Mouse (Mus musculus): Measurements from ENCODE around the gene Wdr44. TPM values are rescaled to one million over a fixed set of nuclear protein-coding genes. Genes with fewer than 3 reads are reported as not detected.

The Wdr44 gene
- 13.5 and 14.4 TPM in 2 replicates for total RNA-seq (2023)

DNA sequence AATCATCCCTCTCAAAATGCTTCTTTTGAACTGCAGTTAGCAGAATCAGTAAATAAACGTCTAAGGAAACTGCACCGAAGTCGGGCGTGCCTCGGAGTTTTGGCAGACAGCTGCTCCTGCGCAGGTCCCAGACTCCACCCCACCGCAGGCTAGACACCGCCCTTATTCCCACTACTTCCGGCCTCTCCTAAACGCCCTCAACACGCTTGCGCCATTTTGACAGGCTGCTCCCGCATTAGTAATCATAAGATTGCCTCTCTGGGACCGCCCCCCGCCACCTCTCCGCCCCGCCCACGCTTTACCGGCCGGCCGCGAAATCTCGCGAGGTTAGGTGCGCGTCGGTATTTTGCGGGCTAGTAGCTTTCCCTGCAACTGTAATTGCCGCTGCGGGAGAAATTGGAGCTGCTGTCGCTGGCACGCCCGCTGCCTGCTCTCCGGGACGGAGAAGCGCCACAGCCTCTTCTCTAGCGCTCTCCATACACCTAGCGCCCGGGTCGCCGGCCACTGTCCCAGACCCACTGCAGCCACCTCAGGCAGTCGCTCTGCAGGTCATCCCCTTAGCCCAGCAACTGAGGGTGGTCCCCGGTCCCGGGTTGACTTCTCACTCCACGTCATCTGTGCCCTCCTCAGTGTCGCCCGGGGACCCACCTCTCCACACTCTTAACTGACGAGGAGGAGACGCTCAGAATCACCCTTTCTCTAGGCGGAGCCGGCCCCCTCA is at the start of gene Wdr44:
Wdr44 (plus strand) TSS at position 330 of the 721 bp plus-strand sequence.

Other genes starting within 250 kb of the Wdr44 start
- not detected in 2 replicates for gene Gm4907, start 189.5 kb downstream of the Wdr44 start, total RNA-seq (2023)